Mouse (Mus musculus): Measurements from ENCODE around the gene Rnase2b.

Gene Rnase2b

DNA sequence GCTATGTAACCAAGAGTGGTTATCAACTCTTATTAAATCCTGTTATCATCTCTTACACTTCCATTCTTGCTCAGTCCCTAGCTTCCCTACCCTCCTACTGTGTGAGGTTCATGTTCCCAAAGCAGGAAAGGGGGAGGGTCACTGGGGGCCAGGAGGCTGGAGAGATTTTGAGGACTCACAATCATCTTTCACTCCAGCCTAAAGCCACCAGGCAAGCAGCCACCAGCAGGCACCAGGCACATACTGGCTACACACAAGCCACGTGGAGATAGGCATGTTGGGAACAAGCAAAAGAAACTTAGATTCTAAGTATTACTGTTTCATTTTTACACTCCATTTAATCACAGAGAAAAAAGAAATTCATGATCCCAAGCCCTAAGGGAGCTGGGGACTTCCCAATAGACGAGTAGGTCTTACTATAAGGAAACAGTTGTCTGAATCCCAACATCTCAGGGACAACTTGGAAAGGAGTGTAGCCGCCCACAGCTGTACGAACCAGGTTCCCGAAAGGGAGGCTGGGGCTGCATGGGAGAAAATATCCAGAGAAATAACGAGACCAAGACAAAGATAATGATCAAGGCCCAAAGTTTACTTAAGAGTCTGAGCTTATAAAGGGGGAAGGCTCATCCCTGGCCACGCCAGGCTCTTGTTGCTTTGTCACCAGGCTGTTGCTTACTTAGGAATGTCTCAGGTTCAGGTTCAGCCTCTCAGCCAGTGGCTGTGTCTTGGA, 30.8 kb upstream of the Rnase2b start:
- H3K4me1 ChIP-seq (replicated peaks; ENCODE audit: low read depth, low read length), result peaks cover 23% of the 10 kb centered on the region
- no peaks in the 10 kb centered on the region for H3K27me3 ChIP-seq (ENCODE audit: insufficient read depth, low read length)
- no peak overlapping the region for H3K4me3 ChIP-seq (replicated peaks; ENCODE audit: low read length)
- no peaks in the 10 kb centered on the region for H3K9me3 ChIP-seq (ENCODE audit: low read length)
- H3K36me3 ChIP-seq (ENCODE audit: insufficient read depth, low read length), result no peaks in the 10 kb centered on the region
- TF ChIP-seq NANOG (IDR thresholded peaks at IDR 0.05; ENCODE audit: borderline replicate concordance, low read length) (no peak), CTCF (conservative IDR thresholded peaks at IDR 0.05; ENCODE audit: low read length) (no peak), POU5F1 (IDR thresholded peaks at IDR 0.05; ENCODE audit: borderline replicate concordance, low read length) (no peak)

DNA sequence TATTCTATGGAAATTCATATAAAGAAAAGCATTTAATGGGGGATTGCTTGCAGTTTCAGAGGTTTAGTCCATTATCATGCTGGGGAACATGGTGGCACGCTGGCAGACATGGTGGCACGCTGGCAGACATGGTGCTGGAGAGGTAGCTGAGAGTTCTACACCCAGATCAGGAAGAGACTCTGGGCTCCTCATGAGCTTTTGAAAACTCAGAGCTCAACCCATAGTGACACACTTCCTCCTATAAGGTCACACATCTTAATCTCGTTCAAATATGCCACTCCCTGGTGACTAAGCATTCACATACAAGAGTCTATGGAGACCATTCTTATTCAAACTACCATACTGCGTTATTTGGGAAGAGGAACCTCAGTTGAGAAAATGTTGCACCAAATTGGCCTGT, 29.7 kb upstream of the Rnase2b start:
- Histone ChIP-seq H3K36me3 (ENCODE audit: insufficient read depth, low read length) (no peaks in the 10 kb centered on the region), H3K27me3 (ENCODE audit: insufficient read depth, low read length) (no peaks in the 10 kb centered on the region), H3K4me3 (replicated peaks; ENCODE audit: low read length) (no peak overlapping the region), H3K4me1 (replicated peaks; ENCODE audit: low read depth, low read length) (peaks cover 23% of the 10 kb centered on the region), H3K9me3 (ENCODE audit: low read length) (no peaks in the 10 kb centered on the region)
- no peak for TF ChIP-seq NANOG (IDR thresholded peaks at IDR 0.05; ENCODE audit: borderline replicate concordance, low read length)
- TF ChIP-seq CTCF (conservative IDR thresholded peaks at IDR 0.05; ENCODE audit: low read length), result no peak
- no peak for TF ChIP-seq POU5F1 (IDR thresholded peaks at IDR 0.05; ENCODE audit: borderline replicate concordance, low read length)

GRCm38 (mm10) chr14:51140342-51140741, 21.7 kb upstream of the Rnase2b start:
- Histone ChIP-seq H3K36me3 (ENCODE audit: insufficient read depth, low read length) (no peaks in the 10 kb centered on the region), H3K27me3 (ENCODE audit: insufficient read depth, low read length) (no peaks in the 10 kb centered on the region), H3K9me3 (ENCODE audit: low read length) (peaks cover 16% of the 10 kb centered on the region), H3K4me1 (replicated peaks; ENCODE audit: low read depth, low read length) (no peaks in the 10 kb centered on the region), H3K4me3 (replicated peaks; ENCODE audit: low read length) (no peak overlapping the region)
- TF ChIP-seq POU5F1 (IDR thresholded peaks at IDR 0.05; ENCODE audit: borderline replicate concordance, low read length) (no peak), NANOG (IDR thresholded peaks at IDR 0.05; ENCODE audit: borderline replicate concordance, low read length) (no peak), CTCF (conservative IDR thresholded peaks at IDR 0.05; ENCODE audit: low read length) (no peak)

GRCm38 (mm10) chr14:51142119-51142518, 19.9 kb upstream of the Rnase2b start:
- H3K4me3 ChIP-seq (replicated peaks; ENCODE audit: low read length), result no peak overlapping the region
- no peak for TF ChIP-seq CTCF (conservative IDR thresholded peaks at IDR 0.05; ENCODE audit: low read length)
- no peak for TF ChIP-seq POU5F1 (IDR thresholded peaks at IDR 0.05; ENCODE audit: borderline replicate concordance, low read length)
- no peak for TF ChIP-seq NANOG (IDR thresholded peaks at IDR 0.05; ENCODE audit: borderline replicate concordance, low read length)
- H3K4me1 ChIP-seq (replicated peaks; ENCODE audit: low read depth, low read length), result peaks cover 14% of the 10 kb centered on the region
- peaks cover 16% of the 10 kb centered on the region for H3K9me3 ChIP-seq (ENCODE audit: low read length)
- no peaks in the 10 kb centered on the region for H3K27me3 ChIP-seq (ENCODE audit: insufficient read depth, low read length)
- no peaks in the 10 kb centered on the region for H3K36me3 ChIP-seq (ENCODE audit: insufficient read depth, low read length)

DNA sequence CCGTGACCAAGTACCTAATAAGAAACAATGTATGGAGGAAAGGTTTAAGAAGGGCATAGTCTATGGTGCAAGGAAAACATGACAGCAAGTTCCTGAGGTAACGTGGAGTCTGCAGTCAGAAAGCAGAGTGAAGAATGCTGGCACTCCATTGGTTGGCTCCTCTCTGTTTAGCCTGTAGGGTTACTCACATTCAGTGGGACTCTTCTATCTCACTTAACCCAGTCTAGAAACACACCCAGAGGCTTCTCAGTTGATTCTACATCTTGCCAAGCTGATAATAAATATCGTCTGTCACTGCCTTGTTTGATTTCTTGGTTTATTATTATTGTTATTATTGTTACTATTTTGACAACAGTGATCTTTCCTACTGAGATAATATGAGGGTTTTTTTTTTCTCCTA, 19.5 kb upstream of the Rnase2b start:
- TF ChIP-seq NANOG (IDR thresholded peaks at IDR 0.05; ENCODE audit: borderline replicate concordance, low read length) (no peak), POU5F1 (IDR thresholded peaks at IDR 0.05; ENCODE audit: borderline replicate concordance, low read length) (no peak), CTCF (conservative IDR thresholded peaks at IDR 0.05; ENCODE audit: low read length) (no peak)
- H3K27me3 ChIP-seq (ENCODE audit: insufficient read depth, low read length), result no peaks in the 10 kb centered on the region
- H3K4me1 ChIP-seq (replicated peaks; ENCODE audit: low read depth, low read length), result peaks cover 16% of the 10 kb centered on the region
- peaks cover 16% of the 10 kb centered on the region for H3K9me3 ChIP-seq (ENCODE audit: low read length)
- no peaks in the 10 kb centered on the region for H3K36me3 ChIP-seq (ENCODE audit: insufficient read depth, low read length)
- no peak overlapping the region for H3K4me3 ChIP-seq (replicated peaks; ENCODE audit: low read length)

GRCm38 (mm10) chr14:51143287-51143686, 18.8 kb upstream of the Rnase2b start:
- H3K9me3 ChIP-seq (ENCODE audit: low read length), result peaks cover 16% of the 10 kb centered on the region
- H3K27me3 ChIP-seq (ENCODE audit: insufficient read depth, low read length), result no peaks in the 10 kb centered on the region; the same call in 1 of the 2 replicates
- peaks cover 16% of the 10 kb centered on the region for H3K4me1 ChIP-seq (replicated peaks; ENCODE audit: low read depth, low read length)
- no peak for TF ChIP-seq POU5F1 (IDR thresholded peaks at IDR 0.05; ENCODE audit: borderline replicate concordance, low read length)
- no peak for TF ChIP-seq NANOG (IDR thresholded peaks at IDR 0.05; ENCODE audit: borderline replicate concordance, low read length)
- TF ChIP-seq CTCF (conservative IDR thresholded peaks at IDR 0.05; ENCODE audit: low read length), result no peak
- no peak overlapping the region for H3K4me3 ChIP-seq (replicated peaks; ENCODE audit: low read length)
- H3K36me3 ChIP-seq (ENCODE audit: insufficient read depth, low read length), result no peaks in the 10 kb centered on the region

- no peaks in the 10 kb centered on the region for H3K36me3 ChIP-seq (ENCODE audit: insufficient read depth, low read length)
- H3K9me3 ChIP-seq (ENCODE audit: low read length), result peaks cover 16% of the 10 kb centered on the region
- peaks cover 16% of the 10 kb centered on the region for H3K4me1 ChIP-seq (replicated peaks; ENCODE audit: low read depth, low read length)
- no peak overlapping the region for H3K4me3 ChIP-seq (replicated peaks; ENCODE audit: low read length)
- H3K27me3 ChIP-seq (ENCODE audit: insufficient read depth, low read length), result no peaks in the 10 kb centered on the region; the same call in 1 of the 2 replicates
- no peak for TF ChIP-seq CTCF (conservative IDR thresholded peaks at IDR 0.05; ENCODE audit: low read length)
- TF ChIP-seq POU5F1 (IDR thresholded peaks at IDR 0.05; ENCODE audit: borderline replicate concordance, low read length), result no peak
- TF ChIP-seq NANOG (IDR thresholded peaks at IDR 0.05; ENCODE audit: borderline replicate concordance, low read length), result no peak
Observed at GRCm38 (mm10) chr14:51143937-51144336, 18.1 kb upstream of the Rnase2b start.

- Histone ChIP-seq H3K9me3 (ENCODE audit: low read length) (peaks cover 15% of the 10 kb centered on the region), H3K36me3 (ENCODE audit: insufficient read depth, low read length) (no peaks in the 10 kb centered on the region), H3K4me3 (replicated peaks; ENCODE audit: low read length) (no peak overlapping the region), H3K27me3 (ENCODE audit: insufficient read depth, low read length) (no peaks in the 10 kb centered on the region; the same call in 1 of the 2 replicates), H3K4me1 (replicated peaks; ENCODE audit: low read depth, low read length) (peaks cover 16% of the 10 kb centered on the region)
- TF ChIP-seq POU5F1 (IDR thresholded peaks at IDR 0.05; ENCODE audit: borderline replicate concordance, low read length), result no peak
- no peak for TF ChIP-seq NANOG (IDR thresholded peaks at IDR 0.05; ENCODE audit: borderline replicate concordance, low read length)
- no peak for TF ChIP-seq CTCF (conservative IDR thresholded peaks at IDR 0.05; ENCODE audit: low read length)
Observed at GRCm38 (mm10) chr14:51144451-51144850, 17.6 kb upstream of the Rnase2b start.

Data from E14TG2a.4 (cell line).